ENCODE assay signal across 9 mouse cellular contexts in the genomic region with DNA sequence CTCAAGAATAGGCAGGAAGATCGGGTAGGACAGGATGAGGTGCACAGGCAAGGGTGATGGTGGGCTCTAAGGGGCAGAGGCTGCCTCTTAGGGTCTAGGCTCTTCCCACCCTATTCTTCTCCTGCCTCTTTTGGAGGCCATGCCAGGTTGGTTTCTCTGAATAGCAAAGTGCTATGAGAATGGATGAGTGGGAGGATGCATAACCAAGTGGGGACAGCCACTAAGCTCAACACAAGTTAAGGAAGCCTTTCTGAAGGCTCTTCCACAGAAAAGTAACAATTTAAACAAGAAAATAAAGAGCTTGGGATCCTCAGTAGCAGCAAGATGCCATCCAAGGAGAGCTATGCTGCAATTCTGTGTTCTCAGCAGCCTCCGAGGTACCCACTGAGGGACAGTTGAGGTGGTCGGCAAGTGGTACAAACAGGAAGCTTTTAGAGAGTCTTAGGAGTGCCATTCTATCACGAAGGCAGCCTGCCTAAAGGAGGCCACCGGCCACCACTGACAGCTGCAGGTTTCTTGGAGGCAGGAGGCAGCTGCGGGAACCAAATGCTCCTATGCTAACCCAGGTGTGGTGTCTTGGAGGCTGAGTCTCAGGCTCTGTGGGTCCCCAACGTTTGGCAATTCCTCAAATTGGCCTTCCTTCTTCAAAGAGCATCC. TPM values are rescaled to one million over a fixed set of nuclear protein-coding genes. Genes with fewer than 3 reads are reported as not detected.
DNase-seq lines count a peak whose midpoint lies in the region; ATAC-seq and TF ChIP-seq lines count a peak whose summit lies in the region.
"Had no signal": no experiment of that assay in that cellular context is flagged by ENCODE, and none has a peak within 500 bp of the region (broad histone marks: within the 10 kb centered on the region; RNA-seq: fewer than 3 reads in every experiment).

No protein-coding gene starts in this region.

- H3K27me3 ChIP-seq in intestine, embryonic 15.5 days (replicated peaks), result no peaks in the 10 kb centered on the region
- no peaks in the 10 kb centered on the region for H3K27me3 ChIP-seq in intestine, embryonic 16.5 days (replicated peaks; ENCODE audit: control insufficient read depth, insufficient read depth, low read length)
- H3K27me3 ChIP-seq in embryonic facial prominence, embryonic 13.5 days, result no peaks in the 10 kb centered on the region
- no peaks in the 10 kb centered on the region for H3K27me3 ChIP-seq in hindbrain, postnatal 0 days (ENCODE audit: insufficient read depth, low read length)
- H3K27me3 ChIP-seq in neural tube, embryonic 12.5 days (replicated peaks), result no peaks in the 10 kb centered on the region

- no peak for ATAC-seq in intestine, embryonic 15.5 days
- no peak for ATAC-seq in intestine, embryonic 16.5 days
- no peak for ATAC-seq in embryonic facial prominence, embryonic 13.5 days (ENCODE audit: insufficient number of reproducible peaks, insufficient read depth, low FRiP score, low TSS enrichment, low read depth)
- no peak for ATAC-seq in hindbrain, postnatal 0 days
- ATAC-seq in neural tube, embryonic 12.5 days (ENCODE audit: low FRiP score, low read depth), result no peak

- TF ChIP-seq CTCF in hindbrain, postnatal 0 days (IDR thresholded peaks at IDR 0.05; ENCODE audit: low read depth), result no peak

- peaks cover 20% of the 10 kb centered on the region for H3K4me1 ChIP-seq in intestine, embryonic 15.5 days (replicated peaks)
- H3K4me1 ChIP-seq in intestine, embryonic 16.5 days (ENCODE audit: control insufficient read depth, insufficient read depth, low read length), result peaks cover 12% of the 10 kb centered on the region
- H3K4me1 ChIP-seq in embryonic facial prominence, embryonic 13.5 days, result peaks cover 38% of the 10 kb centered on the region
- peaks cover 29% of the 10 kb centered on the region for H3K4me1 ChIP-seq in hindbrain, postnatal 0 days (ENCODE audit: insufficient read depth, low read length)
- H3K4me1 ChIP-seq in neural tube, embryonic 12.5 days, result peaks cover 28% of the 10 kb centered on the region

- H3K4me2 ChIP-seq in intestine, embryonic 15.5 days (replicated peaks), result peak overlapping the region; percentile 42
- no peak overlapping the region for H3K4me2 ChIP-seq in intestine, embryonic 16.5 days (ENCODE audit: low read depth, low read length)
- peak overlapping the region; percentile 55 for H3K4me2 ChIP-seq in embryonic facial prominence, embryonic 13.5 days
- peak overlapping the region; percentile 41 for H3K4me2 ChIP-seq in hindbrain, postnatal 0 days (ENCODE audit: low read depth, low read length)
- H3K4me2 ChIP-seq in neural tube, embryonic 12.5 days (replicated peaks), result peak overlapping the region; percentile 49; the same call in 1 of the 2 replicates

- 38% methylated on average over 7 of the region's 7 CpGs for WGBS in intestine, embryonic 15.5 days
- 35% methylated on average over 7 of the region's 7 CpGs for WGBS in intestine, embryonic 16.5 days
- WGBS in embryonic facial prominence, embryonic 13.5 days, result 36% methylated on average over 7 of the region's 7 CpGs
- 30% methylated on average over 7 of the region's 7 CpGs for WGBS in hindbrain, postnatal 0 days
- WGBS in neural tube, embryonic 12.5 days, result 43% methylated on average over 7 of the region's 7 CpGs

- DNase-seq in hindbrain, postnatal 0 days (ENCODE audit: low spot score), result no peak
- no peak for DNase-seq in left cerebral cortex, adult 18-20 months (ENCODE audit: low spot score in 2 of 2)
- no peak for DNase-seq in cerebellum, adult 11 months
- no peak for DNase-seq in spleen, postnatal 4 days (ENCODE audit: low spot score in 2 of 2)
- DNase-seq: kidney, postnatal 36 days had no signal

- H3K9me3 ChIP-seq in intestine, embryonic 15.5 days, result no peaks in the 10 kb centered on the region
- 0 out of 2 replicates have a peak, but pooled peaks cover 2% of the 10 kb centered on the region for H3K9me3 ChIP-seq in intestine, embryonic 16.5 days (ENCODE audit: control insufficient read depth, low read length)
- H3K9me3 ChIP-seq in embryonic facial prominence, embryonic 13.5 days, result no peaks in the 10 kb centered on the region
- no peaks in the 10 kb centered on the region for H3K9me3 ChIP-seq in hindbrain, postnatal 0 days (ENCODE audit: low read length)
- H3K9me3 ChIP-seq in neural tube, embryonic 12.5 days, result no peaks in the 10 kb centered on the region

- no peak overlapping the region for H3K27ac ChIP-seq in intestine, embryonic 15.5 days
- H3K27ac ChIP-seq in intestine, embryonic 16.5 days (ENCODE audit: low read length), result no peak overlapping the region
- peak overlapping the region; percentile 19; the same call in 1 of the 2 replicates for H3K27ac ChIP-seq in embryonic facial prominence, embryonic 13.5 days
- peak overlapping the region; percentile 88 for H3K27ac ChIP-seq in hindbrain, postnatal 0 days
- no peak overlapping the region for H3K27ac ChIP-seq in neural tube, embryonic 12.5 days

- H3K4me3 ChIP-seq in intestine, embryonic 15.5 days (replicated peaks), result no peak overlapping the region
- no peak overlapping the region for H3K4me3 ChIP-seq in intestine, embryonic 16.5 days (ENCODE audit: low read length)
- no peak overlapping the region; the same call in 1 of the 2 replicates for H3K4me3 ChIP-seq in embryonic facial prominence, embryonic 13.5 days
- H3K4me3 ChIP-seq in hindbrain, postnatal 0 days (ENCODE audit: low read length), result no peak overlapping the region
- no peak overlapping the region for H3K4me3 ChIP-seq in neural tube, embryonic 12.5 days

- no peak overlapping the region for H3K9ac ChIP-seq in intestine, embryonic 15.5 days
- no peak overlapping the region for H3K9ac ChIP-seq in intestine, embryonic 16.5 days (ENCODE audit: low read depth, low read length)
- H3K9ac ChIP-seq in embryonic facial prominence, embryonic 13.5 days, result peak overlapping the region; percentile 11; the same call in 1 of the 2 replicates
- no peak overlapping the region for H3K9ac ChIP-seq in hindbrain, postnatal 0 days (replicated peaks; ENCODE audit: low read length)
- H3K9ac ChIP-seq in neural tube, embryonic 12.5 days, result no peak overlapping the region

- H3K36me3 ChIP-seq in intestine, embryonic 15.5 days, result no peaks in the 10 kb centered on the region
- H3K36me3 ChIP-seq in intestine, embryonic 16.5 days (ENCODE audit: control insufficient read depth, insufficient read depth, low read length), result no peaks in the 10 kb centered on the region
- H3K36me3 ChIP-seq in embryonic facial prominence, embryonic 13.5 days, result no peaks in the 10 kb centered on the region
- H3K36me3 ChIP-seq in hindbrain, postnatal 0 days (ENCODE audit: insufficient read depth, low read length), result no peaks in the 10 kb centered on the region
- H3K36me3 ChIP-seq in neural tube, embryonic 12.5 days, result no peaks in the 10 kb centered on the region

RNA-seq across cellular contexts. Expression of a gene that starts 3.4 kb away (rescaled TPM):
- polyA plus RNA-seq in intestine, embryonic 15.5 days (2015; fragmentation: Nextera tagmentation; extraction: Ambion mirVana), result 8.7 and 10.4 TPM in 2 replicates
- 7.7 and 9.0 TPM in 2 replicates for polyA plus RNA-seq in intestine, embryonic 16.5 days (2015; fragmentation: Nextera tagmentation; extraction: Ambion mirVana)
- polyA plus RNA-seq in embryonic facial prominence, embryonic 13.5 days (2015; fragmentation: Nextera tagmentation; extraction: Ambion mirVana), result 12.8 and 15.6 TPM in 2 replicates
- 100 and 111 TPM in 2 replicates for total RNA-seq in hindbrain, postnatal 0 days (2014; rRNA removed)
- 50.1 and 50.7 TPM in 2 replicates for polyA plus RNA-seq in hindbrain, postnatal 0 days (2015; fragmentation: Nextera tagmentation; extraction: Ambion mirVana)
- polyA plus RNA-seq in neural tube, embryonic 12.5 days (2016; fragmentation: Nextera tagmentation; extraction: Ambion mirVana), result 19.1 and 20.5 TPM in 2 replicates
- 100 to 1,000 TPM; 170 to 186 TPM for total RNA-seq in left cerebral cortex, adult 18-20 months (2021)

RNA-seq across cellular contexts. Expression of a gene that starts 36.4 kb away (rescaled TPM):
- polyA plus RNA-seq in intestine, embryonic 15.5 days (2015; fragmentation: Nextera tagmentation; extraction: Ambion mirVana), result 18.2 and 19.4 TPM in 2 replicates
- 13.7 TPM in 2 replicates for polyA plus RNA-seq in intestine, embryonic 16.5 days (2015; fragmentation: Nextera tagmentation; extraction: Ambion mirVana)
- polyA plus RNA-seq in embryonic facial prominence, embryonic 13.5 days (2015; fragmentation: Nextera tagmentation; extraction: Ambion mirVana), result 5.9 and 6.9 TPM in 2 replicates
- 63.0 and 76.0 TPM in 2 replicates for total RNA-seq in hindbrain, postnatal 0 days (2014; rRNA removed)
- 14.7 and 15.6 TPM in 2 replicates for polyA plus RNA-seq in hindbrain, postnatal 0 days (2015; fragmentation: Nextera tagmentation; extraction: Ambion mirVana)
- 15.1 and 17.1 TPM in 2 replicates for polyA plus RNA-seq in neural tube, embryonic 12.5 days (2016; fragmentation: Nextera tagmentation; extraction: Ambion mirVana)
- 10 to 100 TPM; 20.3 TPM for total RNA-seq in left cerebral cortex, adult 18-20 months (2021)

RNA-seq across cellular contexts. Expression of a gene that starts 59.2 kb away (rescaled TPM):
- polyA plus RNA-seq in intestine, embryonic 15.5 days (2015; fragmentation: Nextera tagmentation; extraction: Ambion mirVana), result 51.8 and 56.9 TPM in 2 replicates
- polyA plus RNA-seq in intestine, embryonic 16.5 days (2015; fragmentation: Nextera tagmentation; extraction: Ambion mirVana), result 43.6 and 51.0 TPM in 2 replicates
- 298 and 344 TPM in 2 replicates for polyA plus RNA-seq in embryonic facial prominence, embryonic 13.5 days (2015; fragmentation: Nextera tagmentation; extraction: Ambion mirVana)
- 50.6 and 50.9 TPM in 2 replicates for total RNA-seq in hindbrain, postnatal 0 days (2014; rRNA removed)
- polyA plus RNA-seq in hindbrain, postnatal 0 days (2015; fragmentation: Nextera tagmentation; extraction: Ambion mirVana), result 18.5 and 21.2 TPM in 2 replicates
- polyA plus RNA-seq in neural tube, embryonic 12.5 days (2016; fragmentation: Nextera tagmentation; extraction: Ambion mirVana), result 30.4 and 30.7 TPM in 2 replicates
- total RNA-seq in left cerebral cortex, adult 18-20 months (2021), result 1 to 10 TPM; 6.5 to 7.3 TPM

Comparison
In these comparisons a context has a peak if more than half of its experiments do, and no peak if none do; other contexts are left out.
1. H3K27ac ChIP-seq: peak in embryonic facial prominence, embryonic 13.5 days (single experiment) and hindbrain, postnatal 0 days (single experiment); none in intestine, embryonic 15.5 days (single experiment), intestine, embryonic 16.5 days (single experiment) and neural tube, embryonic 12.5 days (single experiment).